Mouse (Mus musculus): ENCODE measurements at regions not wholly inside any gene's neighbourhood (a gene's known extent, or its start where the extent isn't known, plus 50 kb on each side); places are given as distances from the start of the nearest gene placed in this dataset.

GRCm38 (mm10) chr3:18634855-18635254 is 686.6 kb downstream of the Cypt12 start:
- no peak for TF ChIP-seq CTCF (IDR thresholded peaks at IDR 0.05; ENCODE audit: low read depth)
- Histone ChIP-seq H3K9ac (no peak overlapping the region), H3K9me3 (ENCODE audit: low read length) (no peaks in the 10 kb centered on the region), H3K4me3 (ENCODE audit: low read depth, low read length) (no peak overlapping the region), H3K4me2 (ENCODE audit: low read depth) (no peak overlapping the region), H3K36me3 (ENCODE audit: insufficient read depth) (no peaks in the 10 kb centered on the region), H3K27ac (ENCODE audit: low read depth, low read length) (no peak overlapping the region), H3K27me3 (ENCODE audit: insufficient read depth, low read length) (no peaks in the 10 kb centered on the region), H3K4me1 (ENCODE audit: insufficient read depth) (no peaks in the 10 kb centered on the region)
- no peak for ATAC-seq
- DNase-seq: no peak

GRCm38 (mm10) chr3:18637553-18637952 is 689.3 kb downstream of the Cypt12 start:
- H3K4me1 ChIP-seq (ENCODE audit: insufficient read depth): no peaks in the 10 kb centered on the region
- no peak for DNase-seq
- no peak overlapping the region for H3K27ac ChIP-seq (ENCODE audit: low read depth, low read length)
- no peak overlapping the region for H3K4me2 ChIP-seq (ENCODE audit: low read depth)
- TF ChIP-seq CTCF (IDR thresholded peaks at IDR 0.05; ENCODE audit: low read depth): no peak
- H3K4me3 ChIP-seq (ENCODE audit: low read depth, low read length): no peak overlapping the region
- H3K27me3 ChIP-seq (ENCODE audit: insufficient read depth, low read length): no peaks in the 10 kb centered on the region
- ATAC-seq: no peak
- no peaks in the 10 kb centered on the region for H3K9me3 ChIP-seq (ENCODE audit: low read length)
- H3K36me3 ChIP-seq (ENCODE audit: insufficient read depth): no peaks in the 10 kb centered on the region
- H3K9ac ChIP-seq: no peak overlapping the region

GRCm38 (mm10) chr3:18640286-18640685 is 692.1 kb downstream of the Cypt12 start:
- TF ChIP-seq CTCF (IDR thresholded peaks at IDR 0.05; ENCODE audit: low read depth): no peak

GRCm38 (mm10) chr3:18641688-18642087 is 693.5 kb downstream of the Cypt12 start:
- Histone ChIP-seq H3K4me3 (ENCODE audit: low read depth, low read length) (no peak overlapping the region), H3K4me1 (ENCODE audit: insufficient read depth) (no peaks in the 10 kb centered on the region), H3K27me3 (ENCODE audit: insufficient read depth, low read length) (no peaks in the 10 kb centered on the region), H3K4me2 (ENCODE audit: low read depth) (no peak overlapping the region), H3K9me3 (ENCODE audit: low read length) (no peaks in the 10 kb centered on the region), H3K36me3 (ENCODE audit: insufficient read depth) (no peaks in the 10 kb centered on the region), H3K9ac (no peak overlapping the region), H3K27ac (ENCODE audit: low read depth, low read length) (no peak overlapping the region)
- WGBS: 93% methylated on average over 1 of the region's 1 CpGs
- ATAC-seq (no peak), DNase-seq (no peak)
- no peak for TF ChIP-seq CTCF (IDR thresholded peaks at IDR 0.05; ENCODE audit: low read depth)

More at GRCm38 (mm10) chr3:18640286-18640685, 692.1 kb downstream of the Cypt12 start:
- Histone ChIP-seq H3K36me3 (ENCODE audit: insufficient read depth) (no peaks in the 10 kb centered on the region), H3K27me3 (ENCODE audit: insufficient read depth, low read length) (no peaks in the 10 kb centered on the region), H3K27ac (ENCODE audit: low read depth, low read length) (peak overlapping the region; percentile 35; the same call in 1 of the 2 replicates), H3K9ac (no peak overlapping the region), H3K9me3 (ENCODE audit: low read length) (no peaks in the 10 kb centered on the region), H3K4me2 (ENCODE audit: low read depth) (no peak overlapping the region), H3K4me3 (ENCODE audit: low read depth, low read length) (no peak overlapping the region), H3K4me1 (ENCODE audit: insufficient read depth) (no peaks in the 10 kb centered on the region)
- WGBS: 54% methylated on average over 5 of the region's 5 CpGs
- DNase-seq (peak; percentile 72), ATAC-seq (peak; percentile 97)

- 90% methylated on average over 4 of the region's 4 CpGs for WGBS
- Histone ChIP-seq H3K27me3 (ENCODE audit: insufficient read depth, low read length) (no peaks in the 10 kb centered on the region), H3K9ac (no peak overlapping the region), H3K4me2 (ENCODE audit: low read depth) (no peak overlapping the region), H3K27ac (ENCODE audit: low read depth, low read length) (no peak overlapping the region), H3K36me3 (ENCODE audit: insufficient read depth) (no peaks in the 10 kb centered on the region), H3K9me3 (ENCODE audit: low read length) (no peaks in the 10 kb centered on the region), H3K4me1 (ENCODE audit: insufficient read depth) (no peaks in the 10 kb centered on the region), H3K4me3 (ENCODE audit: low read depth, low read length) (no peak overlapping the region)
- DNase-seq (no peak), ATAC-seq (no peak)
- no peak for TF ChIP-seq CTCF (IDR thresholded peaks at IDR 0.05; ENCODE audit: low read depth)
Observed at GRCm38 (mm10) chr3:18643408-18644035, 695.3 kb downstream of the Cypt12 start.

GRCm38 (mm10) chr3:18645481-18645880 is 697.3 kb downstream of the Cypt12 start:
- no peak for DNase-seq
- Histone ChIP-seq H3K4me3 (ENCODE audit: low read depth, low read length) (no peak overlapping the region), H3K36me3 (ENCODE audit: insufficient read depth) (no peaks in the 10 kb centered on the region), H3K4me1 (ENCODE audit: insufficient read depth) (no peaks in the 10 kb centered on the region), H3K27ac (ENCODE audit: low read depth, low read length) (no peak overlapping the region), H3K4me2 (ENCODE audit: low read depth) (no peak overlapping the region), H3K9ac (no peak overlapping the region), H3K27me3 (ENCODE audit: insufficient read depth, low read length) (no peaks in the 10 kb centered on the region), H3K9me3 (ENCODE audit: low read length) (no peaks in the 10 kb centered on the region)
- WGBS: 61% methylated on average over 7 of the region's 7 CpGs
- TF ChIP-seq CTCF (IDR thresholded peaks at IDR 0.05; ENCODE audit: low read depth): no peak
- ATAC-seq: no peak

- Histone ChIP-seq H3K9ac (no peak overlapping the region), H3K9me3 (ENCODE audit: low read length) (no peaks in the 10 kb centered on the region), H3K27me3 (ENCODE audit: insufficient read depth, low read length) (no peaks in the 10 kb centered on the region), H3K4me1 (ENCODE audit: insufficient read depth) (no peaks in the 10 kb centered on the region), H3K36me3 (ENCODE audit: insufficient read depth) (no peaks in the 10 kb centered on the region), H3K4me2 (ENCODE audit: low read depth) (no peak overlapping the region), H3K4me3 (ENCODE audit: low read depth, low read length) (no peak overlapping the region), H3K27ac (ENCODE audit: low read depth, low read length) (no peak overlapping the region)
- no peak for TF ChIP-seq CTCF (IDR thresholded peaks at IDR 0.05; ENCODE audit: low read depth)
- 53% methylated on average over 7 of the region's 7 CpGs for WGBS
- DNase-seq (no peak), ATAC-seq (no peak)
Observed at GRCm38 (mm10) chr3:18645927-18646326, 697.7 kb downstream of the Cypt12 start.

All from forebrain, postnatal 0 days (tissue).